Mouse (Mus musculus) erythroblast, embryonic 14.5 days (primary cell): ENCODE results near the gene Fam216a. TPM values are rescaled to one million over a fixed set of nuclear protein-coding genes. Genes with fewer than 3 reads are reported as not detected.

Experiments used
- H3K27me3 ChIP-seq: 2 replicates; pipeline ENCODE4 v1.6.1; 2012; ENCODE audit warnings: inconsistent platforms; ENCODE audit not compliant: control insufficient read depth
- H3K36me3 ChIP-seq: 2 replicates; pipeline ENCODE4 v1.6.1; 2012; ENCODE audit warnings: mild to moderate bottlenecking, inconsistent platforms; ENCODE audit not compliant: control insufficient read depth
- H3K4me1 ChIP-seq: 2 replicates; pipeline ENCODE4 v1.6.1; 2012; ENCODE audit warnings: inconsistent platforms; ENCODE audit not compliant: control insufficient read depth
- H3K4me3 ChIP-seq: replicated peaks from 2 replicates; pipeline ENCODE3; 2012; ENCODE audit warnings: moderate library complexity, mild to moderate bottlenecking, inconsistent platforms
- H3K9me3 ChIP-seq: 2 replicates; pipeline ENCODE4 v1.6.1; 2012; ENCODE audit warnings: low read length, inconsistent platforms, mixed read lengths; ENCODE audit not compliant: control insufficient read depth
- GATA1 ChIP-seq: IDR thresholded peaks from 2 replicates; pipeline ENCODE4 v1.6.1; 2012; ENCODE audit warnings: low read length, inconsistent platforms, mixed read lengths
- TAL1 ChIP-seq: IDR thresholded peaks from 3 replicates; pipeline ENCODE4 v1.6.1; 2012; ENCODE audit warnings: low read length, inconsistent platforms, mixed read lengths
- polyA plus RNA-seq: library from polyadenylated mRNA; stranded (reverse); fragments of >175 nt; gene quantifications from 2 replicates; pipeline ENCODE4 v1.2.3, GENCODE M21; 2012

Gene Fam216a
- polyA plus RNA-seq, 1 experiment, result 3.2 TPM

GRCm38 (mm10) chr5:122405537-122405936 lies 33.4 kb upstream of the Fam216a start:
- Histone ChIP-seq H3K9me3 (peaks cover 7% of the 10 kb centered on the region), H3K36me3 (peaks cover 82% of the 10 kb centered on the region), H3K4me1 (peaks cover 2% of the 10 kb centered on the region), H3K27me3 (no peaks in the 10 kb centered on the region), H3K4me3 (no peak overlapping the region)
- TF ChIP-seq GATA1, result no peak
- no peak for TF ChIP-seq TAL1

GRCm38 (mm10) chr5:122403362-122403761 lies 31.2 kb upstream of the Fam216a start:
- peaks cover 91% of the 10 kb centered on the region for H3K36me3 ChIP-seq
- no peak for TF ChIP-seq TAL1
- no peak for TF ChIP-seq GATA1

GRCm38 (mm10) chr5:122402772-122403171 lies 30.6 kb upstream of the Fam216a start:
- H3K36me3 ChIP-seq, result peaks cover 96% of the 10 kb centered on the region
- no peak overlapping the region for H3K4me3 ChIP-seq
- H3K9me3 ChIP-seq, result peaks cover 3% of the 10 kb centered on the region; the same call in 1 of the 2 replicates
- H3K4me1 ChIP-seq, result no peaks in the 10 kb centered on the region; the same call in 1 of the 2 replicates
- no peaks in the 10 kb centered on the region for H3K27me3 ChIP-seq
- TF ChIP-seq TAL1, result no peak
- no peak for TF ChIP-seq GATA1

More at GRCm38 (mm10) chr5:122403362-122403761, 31.2 kb upstream of the Fam216a start:
- H3K4me3 ChIP-seq, result no peak overlapping the region
- no peaks in the 10 kb centered on the region for H3K4me1 ChIP-seq
- no peaks in the 10 kb centered on the region for H3K27me3 ChIP-seq
- peaks cover 3% of the 10 kb centered on the region; the same call in 1 of the 2 replicates for H3K9me3 ChIP-seq

GRCm38 (mm10) chr5:122402160-122402559 lies 30.0 kb upstream of the Fam216a start:
- TF ChIP-seq GATA1 (no peak), TAL1 (no peak)
- peaks cover 96% of the 10 kb centered on the region for H3K36me3 ChIP-seq
- no peak overlapping the region for H3K4me3 ChIP-seq
- H3K9me3 ChIP-seq, result peaks cover 3% of the 10 kb centered on the region; the same call in 1 of the 2 replicates
- H3K27me3 ChIP-seq, result no peaks in the 10 kb centered on the region
- no peaks in the 10 kb centered on the region; the same call in 1 of the 2 replicates for H3K4me1 ChIP-seq

- Histone ChIP-seq H3K4me3 (no peak overlapping the region), H3K27me3 (no peaks in the 10 kb centered on the region), H3K36me3 (peaks cover 95% of the 10 kb centered on the region), H3K9me3 (no peaks in the 10 kb centered on the region), H3K4me1 (peaks cover 2% of the 10 kb centered on the region)
- TF ChIP-seq GATA1 (no peak), TAL1 (no peak)
Observed at GRCm38 (mm10) chr5:122401303-122401640, 29.1 kb upstream of the Fam216a start.

GRCm38 (mm10) chr5:122400628-122401302 lies 28.6 kb upstream of the Fam216a start:
- H3K36me3 ChIP-seq, result peaks cover 90% of the 10 kb centered on the region
- H3K4me1 ChIP-seq, result peaks cover 2% of the 10 kb centered on the region
- H3K4me3 ChIP-seq, result no peak overlapping the region
- H3K9me3 ChIP-seq, result no peaks in the 10 kb centered on the region
- TF ChIP-seq TAL1, result no peak
- TF ChIP-seq GATA1, result no peak
- H3K27me3 ChIP-seq, result no peaks in the 10 kb centered on the region

GRCm38 (mm10) chr5:122399871-122400270 lies 27.7 kb upstream of the Fam216a start:
- peaks cover 88% of the 10 kb centered on the region for H3K36me3 ChIP-seq
- no peaks in the 10 kb centered on the region for H3K27me3 ChIP-seq
- peaks cover 6% of the 10 kb centered on the region for H3K4me1 ChIP-seq
- H3K9me3 ChIP-seq, result no peaks in the 10 kb centered on the region
- H3K4me3 ChIP-seq, result no peak overlapping the region
- no peak for TF ChIP-seq GATA1
- TF ChIP-seq TAL1, result no peak

GRCm38 (mm10) chr5:122397495-122397894 lies 25.3 kb upstream of the Fam216a start:
- no peaks in the 10 kb centered on the region for H3K9me3 ChIP-seq
- no peak overlapping the region for H3K4me3 ChIP-seq
- TF ChIP-seq TAL1 (no peak), GATA1 (no peak)
- peaks cover 71% of the 10 kb centered on the region for H3K36me3 ChIP-seq
- no peaks in the 10 kb centered on the region for H3K27me3 ChIP-seq
- peaks cover 18% of the 10 kb centered on the region for H3K4me1 ChIP-seq

- peaks cover 22% of the 10 kb centered on the region for H3K4me1 ChIP-seq
- no peaks in the 10 kb centered on the region for H3K27me3 ChIP-seq
- no peaks in the 10 kb centered on the region for H3K9me3 ChIP-seq
- peaks cover 64% of the 10 kb centered on the region for H3K36me3 ChIP-seq
- TF ChIP-seq GATA1 (no peak), TAL1 (no peak)
- no peak overlapping the region for H3K4me3 ChIP-seq
Observed at GRCm38 (mm10) chr5:122396791-122397190, 24.6 kb upstream of the Fam216a start.
